Comparison of ENCODE assay signal across 10 mouse cellular contexts in genomic region chr14:121762021-121762452, GRCm38 (mm10). TPM values are rescaled to one million over a fixed set of nuclear protein-coding genes. Genes with fewer than 3 reads are reported as not detected.
DNase-seq lines count a peak whose midpoint lies in the region; ATAC-seq and TF ChIP-seq lines count a peak whose summit lies in the region.
"Had no signal": no experiment of that assay in that cellular context is flagged by ENCODE, and none has a peak within 500 bp of the region (broad histone marks: within the 10 kb centered on the region; RNA-seq: fewer than 3 reads in every experiment).

No protein-coding gene starts in this region.

- H3K9me3 ChIP-seq in hindbrain, embryonic 11.5 days (ENCODE audit: control insufficient read depth, low read length), result no peaks in the 10 kb centered on the region
- H3K9me3 ChIP-seq in midbrain, embryonic 16.5 days (replicated peaks; ENCODE audit: control insufficient read depth, low read length, poor library complexity, severe bottlenecking), result no peaks in the 10 kb centered on the region
- H3K9me3 ChIP-seq: limb, embryonic 15.5 days; megakaryocyte, embryonic 14.5 days had no signal

- 0 out of 2 replicates have a peak, but pooled peaks have one; percentile 15 for ATAC-seq in common myeloid progenitor, adult 5-6 weeks (replicated peaks; ENCODE audit: low read depth, poor library complexity, severe bottlenecking)
- ATAC-seq in hindbrain, embryonic 11.5 days (ENCODE audit: low FRiP score), result peak; percentile 62; the same call in 1 of the 2 replicates
- ATAC-seq in midbrain, embryonic 16.5 days, result peak; percentile 84

- 48% methylated on average over 11 of the region's 11 CpGs for WGBS in hindbrain, embryonic 11.5 days
- WGBS in midbrain, embryonic 16.5 days, result 34% methylated on average over 11 of the region's 11 CpGs

- H3K4me3 ChIP-seq in layer of hippocampus, adult 2 months, result peak overlapping the region; percentile 24; the same call in 1 of the 2 replicates
- H3K4me3 ChIP-seq in hindbrain, embryonic 11.5 days (ENCODE audit: low read depth, low read length), result no peak overlapping the region
- no peak overlapping the region for H3K4me3 ChIP-seq in midbrain, embryonic 16.5 days (ENCODE audit: low read depth, low read length)
- H3K4me3 ChIP-seq: limb, embryonic 15.5 days; megakaryocyte, embryonic 14.5 days had no signal

- no peaks in the 10 kb centered on the region for H3K36me3 ChIP-seq in hindbrain, embryonic 11.5 days (ENCODE audit: control insufficient read depth, insufficient read depth, low read length)
- H3K36me3 ChIP-seq in midbrain, embryonic 16.5 days (ENCODE audit: control insufficient read depth, insufficient read depth, low read length), result no peaks in the 10 kb centered on the region
- H3K36me3 ChIP-seq: limb, embryonic 15.5 days had no signal

- H3K9ac ChIP-seq in hindbrain, embryonic 11.5 days (ENCODE audit: low read depth, low read length), result 0 out of 2 replicates have a peak overlapping the region, but pooled peaks have one; percentile 16
- no peak overlapping the region for H3K9ac ChIP-seq in midbrain, embryonic 16.5 days (ENCODE audit: low read depth, low read length)
- H3K9ac ChIP-seq: limb, embryonic 15.5 days had no signal

- H3K4me2 ChIP-seq in hindbrain, embryonic 11.5 days (replicated peaks; ENCODE audit: low read depth, low read length), result no peak overlapping the region
- peak overlapping the region; percentile 13; the same call in 1 of the 2 replicates for H3K4me2 ChIP-seq in midbrain, embryonic 16.5 days (ENCODE audit: low read length)
- H3K4me2 ChIP-seq: limb, embryonic 15.5 days had no signal

- intact Hi-C loops in gastrocnemius, postnatal 36 days (cut with DNase I), result no loop called here

- peak in 1 of 2 experiments; percentile 15 for DNase-seq in layer of hippocampus, adult 2 months (ENCODE audit: low spot score in 2 of 2)
- DNase-seq in layer of hippocampus, adult 9-10 months (ENCODE audit: low spot score), result no peak
- peak; percentile 57 for DNase-seq in hindbrain, embryonic 11.5 days (ENCODE audit: low spot score)
- DNase-seq in ovary, adult 18-20 months (ENCODE audit: low spot score), result no peak
- no peak for DNase-seq in gastrocnemius, postnatal 36 days
- DNase-seq: kidney, postnatal 25 days had no signal

- H3K27ac ChIP-seq in layer of hippocampus, adult 2 months, result peak overlapping the region; percentile 76
- H3K27ac ChIP-seq in hindbrain, embryonic 11.5 days (ENCODE audit: low read depth, low read length), result no peak overlapping the region
- peak overlapping the region; percentile 17; the same call in 1 of the 2 replicates for H3K27ac ChIP-seq in midbrain, embryonic 16.5 days (ENCODE audit: low read length)
- H3K27ac ChIP-seq: limb, embryonic 15.5 days had no signal

- 0 out of 2 replicates have a peak, but pooled peaks cover 2% of the 10 kb centered on the region for H3K4me1 ChIP-seq in hindbrain, embryonic 11.5 days (replicated peaks; ENCODE audit: control insufficient read depth, insufficient read depth, low read length)
- peaks cover 8% of the 10 kb centered on the region; the same call in 1 of the 2 replicates for H3K4me1 ChIP-seq in midbrain, embryonic 16.5 days (ENCODE audit: control insufficient read depth, insufficient read depth, low read length)
- H3K4me1 ChIP-seq: limb, embryonic 15.5 days; megakaryocyte, embryonic 14.5 days had no signal

- TF ChIP-seq CTCF in layer of hippocampus, adult 2 months (conservative IDR thresholded peaks at IDR 0.05), result no peak

- peaks cover 3% of the 10 kb centered on the region for H3K27me3 ChIP-seq in hindbrain, embryonic 11.5 days (ENCODE audit: control insufficient read depth, insufficient read depth, low read length)
- H3K27me3 ChIP-seq in midbrain, embryonic 16.5 days (ENCODE audit: control insufficient read depth, insufficient read depth, low read depth, low read length), result no peaks in the 10 kb centered on the region
- H3K27me3 ChIP-seq: limb, embryonic 15.5 days had no signal

RNA-seq across cellular contexts. Expression of gene Dock9, which starts 35.6 kb away (rescaled TPM):
- 100 to 1,000 TPM; 217 to 222 TPM for total RNA-seq in layer of hippocampus, adult 2 months (2021)
- 5.7 and 6.7 TPM in 2 replicates for total RNA-seq in common myeloid progenitor, adult 5-6 weeks (2017)
- polyA plus RNA-seq in hindbrain, embryonic 11.5 days (2014; fragmentation: Nextera tagmentation; extraction: Ambion mirVana), result 5.4 and 6.0 TPM in 2 replicates
- polyA plus RNA-seq in midbrain, embryonic 16.5 days (2015; fragmentation: Nextera tagmentation; extraction: Ambion mirVana), result 15.5 and 17.9 TPM in 2 replicates
- total RNA-seq in gastrocnemius, postnatal 36 days (2021), result 10 to 100 TPM; 14.9 to 18.2 TPM

Comparison
In these comparisons a context has a peak if more than half of its experiments do, and no peak if none do; other contexts are left out.
1. ATAC-seq: peak in every context shown above with its lines; median percentile 84 in midbrain, embryonic 16.5 days; 62 in hindbrain, embryonic 11.5 days; 15 in common myeloid progenitor, adult 5-6 weeks.
2. RNA of gene Dock9, which starts 35.6 kb away (total RNA-seq): 217 to 222 TPM in layer of hippocampus, adult 2 months; 14.9 to 18.2 TPM in gastrocnemius, postnatal 36 days and 5.7 to 6.7 TPM in common myeloid progenitor, adult 5-6 weeks; every median in the first group is over 10 times any median in the second.